Mouse (Mus musculus) embryo, embryonic 11.5 days (tissue): ENCODE measurements around the gene Fam193b.

Experiments used
- DNase-seq: peaks from one replicate; pipeline ENCODE4 v3.0.0-alpha.2; 2012; ENCODE audit warnings: low read depth, low spot score

The Fam193b gene

DNA sequence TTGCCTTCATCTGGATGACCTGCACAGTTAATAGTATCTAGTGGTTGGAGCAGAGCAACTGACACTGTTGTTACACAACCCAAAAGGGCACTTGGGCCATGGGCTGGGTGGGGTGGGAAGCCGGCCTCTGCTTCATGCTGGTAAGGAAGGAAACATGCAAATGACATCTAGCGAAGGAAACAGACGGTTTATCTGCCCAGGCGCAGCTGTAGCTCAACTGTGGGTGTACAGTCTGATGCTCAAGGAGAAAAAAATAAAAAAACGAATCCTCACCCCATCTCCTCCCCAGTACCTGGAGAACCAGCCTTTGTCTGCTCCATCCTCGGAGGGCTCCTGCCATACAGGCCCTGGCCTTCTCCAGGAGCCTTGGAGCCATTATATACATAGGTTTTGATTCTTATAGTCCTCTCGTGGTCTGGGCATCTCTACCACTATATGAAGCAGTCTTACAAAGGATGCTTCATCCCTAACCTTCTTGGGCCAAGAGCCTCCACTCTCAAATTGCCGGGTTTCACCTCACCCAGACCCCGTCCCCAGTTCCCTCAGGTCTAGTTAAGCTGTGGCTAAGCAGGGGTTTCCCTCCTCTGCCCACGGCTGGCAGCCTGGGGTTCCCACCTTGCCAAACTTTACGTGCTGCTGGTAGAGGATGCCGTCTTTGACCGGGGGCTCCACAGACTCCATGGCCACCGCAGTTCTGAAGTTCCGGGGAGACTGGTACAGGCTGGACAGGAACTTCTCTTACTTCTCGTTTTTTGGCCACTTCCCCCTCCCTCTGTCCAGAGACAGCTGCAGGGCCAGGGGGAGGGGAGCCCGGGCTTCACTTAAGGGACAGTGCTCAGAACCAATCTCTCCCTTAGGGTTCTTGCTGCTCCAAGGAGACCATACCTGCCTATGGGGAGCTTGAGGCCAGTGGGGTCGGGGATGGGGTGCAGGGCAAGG lies 42.8 kb downstream of the Fam193b start:
- DNase-seq: no peak

- DNase-seq: no peak
These were observed 43.7 kb downstream of the Fam193b start for GRCm38 (mm10) chr13:55527212-55527611.

GRCm38 (mm10) chr13:55525733-55526553 lies 45.0 kb downstream of the Fam193b start:
- DNase-seq: no peak

DNA sequence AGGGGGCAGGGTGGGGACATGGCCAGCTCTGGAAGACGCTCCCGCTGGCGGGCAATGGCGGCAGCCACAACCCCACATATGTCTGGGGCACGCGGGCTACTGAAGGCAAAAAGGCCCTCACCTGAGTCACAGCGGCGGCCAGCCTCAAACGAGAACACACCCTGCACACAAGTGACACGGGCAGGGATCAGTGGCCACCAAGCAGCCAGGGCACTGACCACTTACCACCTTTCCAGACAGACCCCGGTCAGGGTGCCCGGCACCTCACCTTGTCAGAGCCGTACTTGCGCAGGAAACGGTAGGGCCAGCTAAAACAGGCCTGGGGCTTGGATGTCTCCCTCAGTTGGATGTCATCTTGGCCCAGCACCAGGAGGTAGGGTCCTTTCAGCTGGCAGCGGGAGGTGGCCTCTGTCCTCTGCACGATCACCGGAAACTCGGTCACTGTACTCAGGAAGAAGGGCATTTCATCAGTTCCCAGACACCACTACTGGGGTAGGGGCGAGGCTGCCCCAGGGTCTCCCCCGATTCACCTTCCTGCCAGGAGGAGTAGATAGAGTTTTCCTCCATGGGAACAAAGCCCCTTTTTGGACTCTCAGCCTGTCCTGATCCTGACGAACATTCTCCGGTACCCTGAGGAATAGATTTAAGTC lies 46.8 kb downstream of the Fam193b start:
- DNase-seq: no peak

- no peak for DNase-seq
These were observed 47.6 kb downstream of the Fam193b start for GRCm38 (mm10) chr13:55523278-55523677.

DNA sequence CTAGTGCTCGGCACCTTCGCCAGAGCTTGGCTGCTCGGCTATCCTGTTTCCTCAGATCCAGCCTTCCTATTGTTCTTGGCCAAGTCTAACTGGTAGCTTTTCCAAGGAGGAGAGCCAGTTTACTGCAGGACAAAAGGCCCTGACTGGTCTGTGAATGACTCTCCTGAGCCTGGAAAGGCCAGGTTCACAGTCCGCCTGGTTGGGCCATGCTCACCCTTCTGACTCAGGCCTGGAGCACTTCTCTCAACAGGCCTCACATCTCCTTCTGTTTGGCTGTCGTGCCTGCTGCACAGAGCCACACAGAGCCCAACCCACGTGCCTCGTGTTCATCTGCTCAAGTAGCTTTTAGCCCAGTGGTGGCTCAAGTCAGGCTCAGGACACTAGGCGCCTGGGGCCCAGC lies 48.2 kb downstream of the Fam193b start:
- no peak for DNase-seq

DNA sequence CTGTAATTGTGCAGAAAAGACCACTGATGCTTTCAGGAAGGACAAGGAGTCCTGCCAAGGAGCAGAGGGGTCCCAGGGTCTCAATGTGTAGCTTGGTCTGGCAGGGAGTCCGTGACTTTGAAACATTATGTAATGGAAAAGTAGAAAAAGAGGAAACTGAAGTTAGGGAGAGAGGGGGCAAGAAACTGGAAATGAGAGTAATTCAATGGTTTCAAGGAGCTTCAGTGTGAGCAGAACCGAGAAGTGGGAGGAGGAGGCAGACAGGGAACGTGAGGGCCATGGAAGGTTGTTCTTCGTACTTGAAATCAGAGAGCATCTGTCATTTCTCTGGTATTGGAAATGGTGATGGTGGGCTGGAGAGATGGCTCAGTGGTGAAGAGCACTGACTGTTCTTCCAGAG lies 51.3 kb downstream of the Fam193b start:
- DNase-seq: no peak

GRCm38 (mm10) chr13:55516955-55517354 lies 54.0 kb downstream of the Fam193b start:
- peak; percentile 79 for DNase-seq

- DNase-seq: no peak
These were observed 57.1 kb downstream of the Fam193b start for GRCm38 (mm10) chr13:55513828-55514227.

DNA sequence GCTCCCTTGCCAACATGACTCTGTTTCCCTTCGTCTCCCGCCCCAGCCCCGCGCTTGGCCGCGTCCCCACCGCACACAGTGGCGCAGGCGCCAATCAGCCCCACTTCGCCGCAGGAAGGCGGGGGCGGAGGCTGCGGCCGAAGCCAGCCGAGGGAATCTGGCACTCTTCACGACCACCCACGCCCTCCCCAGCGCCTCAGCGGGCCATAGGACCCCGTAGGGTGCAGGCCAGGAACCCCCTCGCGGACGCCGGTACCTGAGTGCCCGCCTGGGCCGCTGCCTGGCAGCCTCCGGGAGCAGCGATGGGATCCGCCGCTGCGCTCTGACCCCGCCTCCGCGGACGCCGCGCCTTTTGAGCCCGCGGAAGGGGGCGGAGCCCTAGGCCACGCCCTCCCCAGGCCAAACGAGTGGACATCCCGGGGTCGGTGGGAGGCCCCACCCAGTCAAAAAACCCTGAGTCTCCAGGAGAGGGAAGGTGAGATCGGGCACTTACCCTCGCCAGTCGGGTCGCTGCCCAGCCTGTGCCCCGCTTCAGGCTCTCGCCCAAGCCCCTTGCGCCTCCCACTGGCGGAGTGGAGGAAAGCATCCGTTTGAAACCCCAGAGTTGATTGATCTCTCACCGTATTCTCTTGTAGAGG lies 57.7 kb downstream of the Fam193b start, which contains the start of gene Pdlim7:
TSS of gene Pdlim7 (minus strand) at position 566 of the 638 bp plus-strand sequence.
- peak; percentile 80 for DNase-seq

DNA sequence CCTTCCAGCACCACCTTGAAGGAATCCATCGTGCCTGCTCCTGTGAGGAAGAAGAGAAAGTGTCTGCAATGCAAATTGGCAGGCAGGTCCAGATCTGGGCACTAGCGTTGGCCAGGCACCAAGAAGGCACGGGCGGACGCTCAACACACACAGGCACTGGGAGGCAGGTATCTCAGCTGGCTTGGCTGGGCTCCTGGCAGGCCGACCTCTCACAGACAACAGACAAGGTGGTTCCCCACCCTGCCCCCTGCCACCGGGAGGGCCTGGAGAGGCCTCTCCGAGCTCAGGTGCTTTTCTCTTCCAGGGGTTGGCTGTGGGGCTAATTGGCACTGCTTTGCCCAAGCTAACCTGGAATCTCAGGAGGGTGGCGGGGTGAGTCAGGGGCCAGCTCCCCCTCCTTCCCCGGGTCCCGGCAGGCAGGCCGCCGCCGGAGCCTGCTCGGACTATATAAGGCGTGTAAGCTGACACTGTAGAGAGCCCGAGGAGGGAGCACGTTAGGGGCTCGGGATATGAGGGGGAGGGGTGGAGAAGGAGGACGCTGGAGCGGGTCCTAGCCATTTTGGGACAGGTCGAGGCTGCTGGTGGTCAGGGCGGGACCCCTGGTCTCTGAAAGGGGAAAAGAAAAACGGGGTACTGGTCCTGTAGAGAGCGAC lies 58.4 kb downstream of the Fam193b start:
- DNase-seq: peak; percentile 46

DNA sequence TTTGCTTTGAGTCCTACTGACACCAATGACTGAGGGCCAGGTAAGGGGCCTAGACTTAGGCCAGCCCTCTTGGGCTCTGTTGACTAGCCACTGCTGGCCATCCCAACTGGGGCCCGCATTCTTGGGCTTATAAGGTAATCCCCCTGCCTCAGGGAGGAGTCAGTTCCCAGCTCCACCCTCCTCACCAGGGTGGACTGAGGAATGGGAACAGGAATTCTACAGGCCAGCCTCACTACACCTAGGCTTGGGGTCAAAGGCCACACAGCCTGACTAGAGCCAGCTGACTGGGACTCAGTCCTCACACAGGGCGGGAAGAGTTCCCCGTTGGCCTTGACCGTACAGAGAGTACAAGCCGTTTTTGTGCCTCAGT lies 59.4 kb downstream of the Fam193b start:
- no peak for DNase-seq

GRCm38 (mm10) chr13:55510668-55511491 lies 60.0 kb downstream of the Fam193b start:
- peak; percentile 37 for DNase-seq

GRCm38 (mm10) chr13:55510332-55510667 lies 60.6 kb downstream of the Fam193b start:
- no peak for DNase-seq

GRCm38 (mm10) chr13:55508531-55508930 lies 62.4 kb downstream of the Fam193b start:
- DNase-seq: no peak

DNA sequence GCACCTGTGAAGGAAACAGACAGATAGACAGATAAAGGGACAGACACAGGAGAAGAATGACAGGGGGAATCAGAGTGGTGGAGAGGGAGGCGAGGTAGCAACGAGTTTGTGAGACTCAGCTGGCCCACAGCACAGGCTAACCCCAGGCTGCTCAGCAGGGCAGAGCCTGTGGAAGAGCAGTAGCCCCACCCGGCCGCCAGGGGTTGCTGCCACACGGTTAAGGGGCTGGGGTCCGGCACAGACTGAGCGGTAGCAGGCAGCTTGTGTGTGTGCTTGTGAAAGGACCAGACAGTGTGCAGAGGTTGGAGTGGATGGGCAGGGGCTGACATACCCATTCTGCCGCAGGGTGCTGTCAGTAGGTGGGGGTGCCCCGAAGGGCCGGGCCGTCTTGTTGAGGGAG lies 63.0 kb downstream of the Fam193b start:
- DNase-seq: no peak

GRCm38 (mm10) chr13:55506697-55507096 lies 64.2 kb downstream of the Fam193b start:
- DNase-seq: no peak

GRCm38 (mm10) chr13:55505810-55506209 lies 65.1 kb downstream of the Fam193b start:
- DNase-seq: no peak

- DNase-seq: no peak
These were observed 66.5 kb downstream of the Fam193b start for GRCm38 (mm10) chr13:55504390-55504789.

DNA sequence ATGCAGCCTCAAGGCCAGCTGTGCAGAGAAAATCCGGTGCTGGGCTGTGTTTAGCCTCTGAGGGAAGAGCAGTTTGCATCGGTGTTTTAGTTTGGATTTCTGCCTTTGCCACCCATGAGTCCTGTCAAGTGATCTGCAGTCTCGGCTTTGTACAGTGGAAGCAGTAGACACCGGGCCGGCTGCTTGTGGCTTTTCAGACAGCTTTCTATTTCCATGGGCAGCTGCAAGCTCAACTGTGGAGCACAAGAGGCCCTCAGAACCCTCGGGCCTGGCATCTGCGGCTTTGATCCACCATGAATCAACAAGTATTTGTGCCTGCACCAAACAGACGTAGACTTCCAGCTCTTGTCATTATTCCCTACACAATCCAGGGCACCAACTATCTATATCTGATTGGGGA lies 68.5 kb downstream of the Fam193b start:
- no peak for DNase-seq
